Mouse (Mus musculus): Measurements from ENCODE around the gene Rab4a. TPM values are rescaled to one million over a fixed set of nuclear protein-coding genes. Genes with fewer than 3 reads are reported as not detected.
A peak's percentile ranks its signal among the peaks of the same experiment; 100 is the strongest.

Rab4a gene
- polyA plus RNA-seq, 1 experiment from 2014 or later = 32.1 TPM

- no peaks in the 10 kb centered on the region for H3K27me3 ChIP-seq (replicated peaks; ENCODE audit: insufficient read depth, low read length)
- H3K9ac ChIP-seq (replicated peaks; ENCODE audit: low read depth) = no peak overlapping the region
- 54% methylated on average over 12 of the region's 12 CpGs for WGBS
- no peak for ATAC-seq
- H3K4me1 ChIP-seq (ENCODE audit: insufficient read depth, low read depth, low read length) = no peaks in the 10 kb centered on the region; the same call in 1 of the 2 replicates
- TF ChIP-seq CTCF (IDR thresholded peaks at IDR 0.05) (no peak), EP300 (IDR thresholded peaks at IDR 0.05) (no peak)
- H3K4me3 ChIP-seq (ENCODE audit: low read depth, low read length) = no peak overlapping the region
- H3K4me2 ChIP-seq (replicated peaks; ENCODE audit: low read depth, low read length) = no peak overlapping the region
- no peak overlapping the region for H3K27ac ChIP-seq (ENCODE audit: low read length)
- no peak for DNase-seq (ENCODE audit: low spot score)
- no peaks in the 10 kb centered on the region for H3K36me3 ChIP-seq (ENCODE audit: insufficient read depth, low read length)
- no peaks in the 10 kb centered on the region for H3K9me3 ChIP-seq (ENCODE audit: low read length)
These were observed 32.3 kb upstream of the Rab4a start for GRCm38 (mm10) chr8:123773468-123773867.

GRCm38 (mm10) chr8:123774491-123774890 is 31.3 kb upstream of the Rab4a start:
- TF ChIP-seq EP300 (IDR thresholded peaks at IDR 0.05) (no peak), CTCF (IDR thresholded peaks at IDR 0.05) (no peak)
- DNase-seq (ENCODE audit: low spot score) (no peak), ATAC-seq (no peak)
- Histone ChIP-seq H3K27me3 (replicated peaks; ENCODE audit: insufficient read depth, low read length) (no peaks in the 10 kb centered on the region), H3K9ac (replicated peaks; ENCODE audit: low read depth) (no peak overlapping the region), H3K4me1 (ENCODE audit: insufficient read depth, low read depth, low read length) (no peaks in the 10 kb centered on the region; the same call in 1 of the 2 replicates), H3K27ac (ENCODE audit: low read length) (no peak overlapping the region), H3K36me3 (ENCODE audit: insufficient read depth, low read length) (no peaks in the 10 kb centered on the region), H3K9me3 (ENCODE audit: low read length) (no peaks in the 10 kb centered on the region), H3K4me3 (ENCODE audit: low read depth, low read length) (no peak overlapping the region), H3K4me2 (replicated peaks; ENCODE audit: low read depth, low read length) (no peak overlapping the region)
- WGBS = 94% methylated on average over 1 of the region's 1 CpGs

GRCm38 (mm10) chr8:123777319-123777718 is 28.5 kb upstream of the Rab4a start:
- Histone ChIP-seq H3K4me1 (ENCODE audit: insufficient read depth, low read depth, low read length) (no peaks in the 10 kb centered on the region; the same call in 1 of the 2 replicates), H3K27ac (ENCODE audit: low read length) (no peak overlapping the region), H3K27me3 (replicated peaks; ENCODE audit: insufficient read depth, low read length) (no peaks in the 10 kb centered on the region), H3K36me3 (ENCODE audit: insufficient read depth, low read length) (no peaks in the 10 kb centered on the region), H3K4me3 (ENCODE audit: low read depth, low read length) (no peak overlapping the region), H3K4me2 (replicated peaks; ENCODE audit: low read depth, low read length) (no peak overlapping the region), H3K9ac (replicated peaks; ENCODE audit: low read depth) (no peak overlapping the region), H3K9me3 (ENCODE audit: low read length) (no peaks in the 10 kb centered on the region)
- DNase-seq (ENCODE audit: low spot score) (peak; percentile 44), ATAC-seq (peak; percentile 63)
- WGBS = 31% methylated on average over 7 of the region's 7 CpGs
- no peak for TF ChIP-seq EP300 (IDR thresholded peaks at IDR 0.05)
- no peak for TF ChIP-seq CTCF (IDR thresholded peaks at IDR 0.05)

DNA sequence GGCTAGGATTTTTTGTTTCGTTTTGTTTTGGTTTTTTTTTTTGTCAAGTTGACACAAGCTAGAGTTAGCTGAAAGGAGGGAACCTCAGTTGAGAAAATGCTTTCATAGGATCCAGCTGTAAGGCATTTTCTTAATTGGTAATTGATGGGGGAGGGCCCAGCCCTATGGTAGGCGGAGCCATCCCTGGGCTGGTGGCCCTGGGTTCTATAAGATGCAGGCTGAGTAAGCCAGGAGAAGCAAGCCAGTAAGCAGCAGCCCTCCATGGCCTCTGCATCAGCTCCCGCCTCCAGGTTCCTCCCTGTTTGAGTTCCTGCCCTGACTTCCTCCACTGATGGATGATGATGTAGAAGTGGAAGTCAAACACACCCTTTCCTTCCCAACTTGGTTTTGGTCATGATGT is 25.3 kb upstream of the Rab4a start:
- no peaks in the 10 kb centered on the region for H3K27me3 ChIP-seq (replicated peaks; ENCODE audit: insufficient read depth, low read length)
- H3K27ac ChIP-seq (ENCODE audit: low read length) = no peak overlapping the region
- no peak overlapping the region for H3K4me3 ChIP-seq (ENCODE audit: low read depth, low read length)
- no peak for ATAC-seq
- no peak overlapping the region for H3K4me2 ChIP-seq (replicated peaks; ENCODE audit: low read depth, low read length)
- H3K36me3 ChIP-seq (ENCODE audit: insufficient read depth, low read length) = no peaks in the 10 kb centered on the region
- TF ChIP-seq CTCF (IDR thresholded peaks at IDR 0.05) (no peak), EP300 (IDR thresholded peaks at IDR 0.05) (no peak)
- no peak for DNase-seq (ENCODE audit: low spot score)
- H3K4me1 ChIP-seq (ENCODE audit: insufficient read depth, low read depth, low read length) = no peaks in the 10 kb centered on the region; the same call in 1 of the 2 replicates
- no peaks in the 10 kb centered on the region for H3K9me3 ChIP-seq (ENCODE audit: low read length)
- no peak overlapping the region for H3K9ac ChIP-seq (replicated peaks; ENCODE audit: low read depth)
- 40% methylated on average over 3 of the region's 3 CpGs for WGBS

DNA sequence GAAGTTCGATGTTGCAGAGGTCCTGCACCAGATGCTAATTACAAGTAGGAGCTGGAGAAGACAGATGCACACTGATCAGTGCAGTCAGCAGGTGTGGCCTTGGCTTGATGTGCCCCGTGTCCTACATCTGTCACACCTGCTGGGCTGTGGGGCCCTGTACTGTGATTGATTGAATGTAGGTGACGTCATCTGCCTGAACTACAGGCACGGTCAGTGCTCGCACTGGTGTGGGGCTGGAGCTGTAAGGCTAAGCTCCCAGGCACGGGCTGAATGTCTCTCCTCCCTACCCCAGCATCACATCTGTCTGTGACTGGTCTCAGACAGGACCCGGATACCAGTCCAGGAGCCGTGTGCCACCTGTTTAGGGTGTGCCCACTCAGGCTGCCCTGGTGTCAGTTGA is 24.5 kb upstream of the Rab4a start:
- ATAC-seq (no peak), DNase-seq (ENCODE audit: low spot score) (no peak)
- no peak for TF ChIP-seq CTCF (IDR thresholded peaks at IDR 0.05)
- TF ChIP-seq EP300 (IDR thresholded peaks at IDR 0.05) = no peak
- Histone ChIP-seq H3K4me1 (ENCODE audit: insufficient read depth, low read depth, low read length) (no peaks in the 10 kb centered on the region; the same call in 1 of the 2 replicates), H3K36me3 (ENCODE audit: insufficient read depth, low read length) (no peaks in the 10 kb centered on the region), H3K4me2 (replicated peaks; ENCODE audit: low read depth, low read length) (no peak overlapping the region), H3K27me3 (replicated peaks; ENCODE audit: insufficient read depth, low read length) (no peaks in the 10 kb centered on the region), H3K4me3 (ENCODE audit: low read depth, low read length) (no peak overlapping the region), H3K9ac (replicated peaks; ENCODE audit: low read depth) (no peak overlapping the region), H3K27ac (ENCODE audit: low read length) (no peak overlapping the region), H3K9me3 (ENCODE audit: low read length) (no peaks in the 10 kb centered on the region)
- WGBS = 16% methylated on average over 8 of the region's 8 CpGs

DNA sequence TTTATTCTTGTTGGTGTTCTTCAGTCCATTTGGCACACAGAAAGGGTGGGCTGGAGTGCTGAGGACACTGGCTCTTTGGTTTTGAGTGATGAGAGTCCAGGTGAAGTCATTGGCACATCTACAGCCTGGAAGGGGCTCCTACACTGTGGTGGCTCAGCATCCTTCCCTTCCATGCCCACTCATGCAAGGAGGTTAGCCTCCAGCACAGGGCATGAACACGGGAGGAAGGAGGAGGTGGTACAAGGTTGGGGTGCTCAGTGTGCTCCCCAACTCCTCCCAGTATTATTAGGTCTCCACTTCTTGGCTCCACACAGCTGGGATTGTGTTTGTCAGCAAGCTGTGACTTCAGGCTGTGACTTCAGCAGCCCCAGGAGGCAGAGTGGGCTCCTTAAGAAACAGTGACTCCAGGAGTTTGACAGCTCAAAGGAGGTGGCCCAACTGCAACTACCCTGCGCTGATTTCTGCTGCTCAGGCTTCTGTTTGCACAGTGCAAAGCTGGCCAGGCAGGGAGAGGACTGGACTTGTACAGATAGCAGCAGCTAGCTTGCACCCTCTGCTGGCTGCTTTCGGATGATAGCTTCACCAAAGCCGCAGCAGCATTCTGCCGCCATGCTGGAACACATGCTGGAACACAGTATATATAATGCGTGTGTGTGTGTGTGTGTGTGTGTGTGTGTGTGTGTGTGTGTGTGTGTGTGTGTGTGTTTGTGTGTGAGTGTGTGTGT is 22.1 kb upstream of the Rab4a start:
- Histone ChIP-seq H3K4me3 (ENCODE audit: low read depth, low read length) (no peak overlapping the region), H3K4me2 (replicated peaks; ENCODE audit: low read depth, low read length) (no peak overlapping the region), H3K36me3 (ENCODE audit: insufficient read depth, low read length) (no peaks in the 10 kb centered on the region), H3K27me3 (replicated peaks; ENCODE audit: insufficient read depth, low read length) (no peaks in the 10 kb centered on the region), H3K27ac (ENCODE audit: low read length) (no peak overlapping the region), H3K9me3 (ENCODE audit: low read length) (no peaks in the 10 kb centered on the region), H3K9ac (replicated peaks; ENCODE audit: low read depth) (no peak overlapping the region), H3K4me1 (ENCODE audit: insufficient read depth, low read depth, low read length) (no peaks in the 10 kb centered on the region)
- ATAC-seq (peak; percentile 87), DNase-seq (ENCODE audit: low spot score) (peak; percentile 93)
- TF ChIP-seq CTCF (IDR thresholded peaks at IDR 0.05) (peak; percentile 96), EP300 (IDR thresholded peaks at IDR 0.05) (no peak)
- 8% methylated on average over 6 of the region's 6 CpGs for WGBS

Data from lung, postnatal 0 days (tissue).